In the genomic region with DNA sequence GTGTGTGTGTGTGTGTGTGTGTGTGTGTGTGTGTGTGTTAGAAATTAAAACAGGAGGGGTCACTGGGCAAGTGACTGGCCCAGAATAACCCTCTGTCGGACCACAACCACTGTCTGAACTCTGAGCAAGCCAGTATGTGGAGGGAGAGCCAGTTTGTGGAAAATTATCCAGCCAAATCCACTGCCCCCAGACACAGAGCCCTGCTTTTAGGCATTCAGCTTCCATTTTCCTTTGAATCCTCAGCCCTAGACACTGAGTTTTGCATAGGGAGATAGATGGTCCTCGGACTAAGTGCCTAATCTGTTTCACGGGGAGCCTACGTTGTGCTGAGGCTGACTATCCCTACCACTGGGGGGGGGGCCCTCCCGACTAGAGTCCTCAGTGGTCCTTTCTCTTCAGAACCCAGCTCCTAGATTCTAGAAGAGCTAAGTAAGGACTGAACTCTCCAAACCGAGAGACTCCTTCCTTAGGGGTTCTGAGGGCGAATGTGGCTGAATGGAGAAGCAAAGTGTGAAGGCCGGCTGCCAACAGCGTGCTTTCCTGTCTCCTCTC, we compare ENCODE assay signal across 9 mouse cellular contexts.
DNase-seq lines count a peak whose midpoint lies in the region; ATAC-seq and TF ChIP-seq lines count a peak whose summit lies in the region.
"Had no signal": no experiment of that assay in that cellular context is flagged by ENCODE, and none has a peak within 500 bp of the region (broad histone marks: within the 10 kb centered on the region; RNA-seq: fewer than 3 reads in every experiment).

No protein-coding gene starts in this region.

- H3K27ac ChIP-seq in heart, embryonic 14.5 days (replicated peaks in 1 of 2; ENCODE audit: control insufficient read depth in 1 of 2, insufficient read depth in 1 of 2, low read depth in 2 of 2, low read length in 2 of 2), result peak overlapping the region; percentile 20 to 65
- peak overlapping the region; percentile 47 for H3K27ac ChIP-seq in neural tube, embryonic 13.5 days (replicated peaks)
- H3K27ac ChIP-seq in hindbrain, postnatal 0 days, result peak overlapping the region; percentile 34; the same call in 1 of the 2 replicates
- H3K27ac ChIP-seq: neural tube, embryonic 12.5 days had no signal

- no peaks in the 10 kb centered on the region for H3K36me3 ChIP-seq in heart, embryonic 14.5 days (ENCODE audit: control insufficient read depth, insufficient read depth, low read length)
- H3K36me3 ChIP-seq in neural tube, embryonic 13.5 days, result no peaks in the 10 kb centered on the region
- no peaks in the 10 kb centered on the region for H3K36me3 ChIP-seq in hindbrain, postnatal 0 days (ENCODE audit: insufficient read depth, low read length)
- H3K36me3 ChIP-seq: neural tube, embryonic 12.5 days had no signal

- no peak overlapping the region for H3K4me3 ChIP-seq in heart, embryonic 14.5 days (ENCODE audit: control insufficient read depth in 1 of 2, insufficient read depth in 1 of 2, low read depth in 1 of 2, low read length in 2 of 2)
- no peak overlapping the region for H3K4me3 ChIP-seq in neural tube, embryonic 13.5 days
- no peak overlapping the region for H3K4me3 ChIP-seq in hindbrain, postnatal 0 days (ENCODE audit: low read length)
- H3K4me3 ChIP-seq: neural tube, embryonic 12.5 days had no signal

- WGBS in heart, embryonic 14.5 days, result 90% methylated on average over 9 of the region's 9 CpGs
- 94% methylated on average over 9 of the region's 9 CpGs for whole genome bisulfite sequencing in neural tube, embryonic 13.5 days
- 91% methylated on average over 9 of the region's 9 CpGs for WGBS in hindbrain, postnatal 0 days

- no peaks in the 10 kb centered on the region for H3K9me3 ChIP-seq in heart, embryonic 14.5 days (ENCODE audit: control insufficient read depth, low read length)
- no peaks in the 10 kb centered on the region for H3K9me3 ChIP-seq in neural tube, embryonic 13.5 days
- no peaks in the 10 kb centered on the region for H3K9me3 ChIP-seq in hindbrain, postnatal 0 days (ENCODE audit: low read length)
- H3K9me3 ChIP-seq: neural tube, embryonic 12.5 days had no signal

- intact Hi-C loops in heart, postnatal 25 days (cut with DNase I), result no loop called here

- H3K27me3 ChIP-seq in heart, embryonic 14.5 days (ENCODE audit: control insufficient read depth, insufficient read depth, low read length), result no peaks in the 10 kb centered on the region
- no peaks in the 10 kb centered on the region for H3K27me3 ChIP-seq in neural tube, embryonic 13.5 days
- no peaks in the 10 kb centered on the region for H3K27me3 ChIP-seq in hindbrain, postnatal 0 days (ENCODE audit: insufficient read depth, low read length)
- H3K27me3 ChIP-seq: neural tube, embryonic 12.5 days had no signal

- no peak overlapping the region for H3K9ac ChIP-seq in heart, embryonic 14.5 days (ENCODE audit: low read length)
- no peak overlapping the region for H3K9ac ChIP-seq in neural tube, embryonic 13.5 days
- no peak overlapping the region for H3K9ac ChIP-seq in hindbrain, postnatal 0 days (replicated peaks; ENCODE audit: low read length)
- H3K9ac ChIP-seq: neural tube, embryonic 12.5 days had no signal

- TF ChIP-seq CTCF in hindbrain, postnatal 0 days (IDR thresholded peaks at IDR 0.05; ENCODE audit: low read depth), result no peak

- DNase-seq in heart, postnatal 25 days (ENCODE audit: low spot score), result no peak
- no peak for DNase-seq in neural tube, embryonic 10.5 days (ENCODE audit: extremely low spot score, low spot score)
- no peak for DNase-seq in hindbrain, postnatal 0 days (ENCODE audit: low spot score)
- DNase-seq in thymus, postnatal 10 days (ENCODE audit: low spot score in 2 of 2), result no peak
- no peak for DNase-seq in cerebellum, adult 11 months
- no peak for DNase-seq in urinary bladder, postnatal 10 days (ENCODE audit: low spot score)

- no peak for ATAC-seq in heart, embryonic 14.5 days (ENCODE audit: insufficient number of reproducible peaks, insufficient read depth, low FRiP score, low read depth)
- ATAC-seq in neural tube, embryonic 13.5 days (ENCODE audit: low read depth), result no peak
- no peak for ATAC-seq in hindbrain, postnatal 0 days

- H3K4me1 ChIP-seq in heart, embryonic 14.5 days (ENCODE audit: control insufficient read depth in 2 of 2, insufficient read depth in 2 of 2, low read length in 2 of 2), result peaks cover 34 to 35% of the 10 kb centered on the region in 2 experiments
- peaks cover 51% of the 10 kb centered on the region for H3K4me1 ChIP-seq in neural tube, embryonic 13.5 days (replicated peaks)
- peaks cover 10% of the 10 kb centered on the region for H3K4me1 ChIP-seq in hindbrain, postnatal 0 days (ENCODE audit: insufficient read depth, low read length)

- H3K4me2 ChIP-seq in heart, embryonic 14.5 days (ENCODE audit: low read length), result no peak overlapping the region
- H3K4me2 ChIP-seq in neural tube, embryonic 13.5 days, result no peak overlapping the region
- H3K4me2 ChIP-seq in hindbrain, postnatal 0 days (ENCODE audit: low read depth, low read length), result no peak overlapping the region
- H3K4me2 ChIP-seq: neural tube, embryonic 12.5 days had no signal
